Mouse (Mus musculus) heart, embryonic 11.5 days (tissue): ENCODE measurements at regions not wholly inside any gene's neighbourhood (a gene's known extent, or its start where the extent isn't known, plus 50 kb on each side); places are given as distances from the start of the nearest gene placed in this dataset.

Source experiments
- ATAC-seq: fragments of 200-750 bp; cut with Nextera tagmentation; replicated peaks from 2 replicates; pipeline ENCODE4 v1.8.0; 2017; ENCODE audit warnings: moderate library complexity; ENCODE audit not compliant: insufficient number of reproducible peaks, low FRiP score, low TSS enrichment
- H3K27ac ChIP-seq: fragments of 300-500 bp; sonication (generic); 2 replicates; pipeline ENCODE4 v1.5.1; 2014; ENCODE audit warnings: mild to moderate bottlenecking, low read depth, low read length
- H3K27me3 ChIP-seq: fragments of 300-500 bp; sonication (generic); 2 replicates; pipeline ENCODE4 v1.6.1; 2014; ENCODE audit warnings: mild to moderate bottlenecking, low read length, mixed read lengths; ENCODE audit not compliant: control insufficient read depth, insufficient read depth
- H3K36me3 ChIP-seq: fragments of 300-500 bp; sonication (generic); 2 replicates; pipeline ENCODE4 v1.6.1; 2014; ENCODE audit warnings: mild to moderate bottlenecking, low read length, moderate library complexity, mixed read lengths; ENCODE audit not compliant: control insufficient read depth, insufficient read depth
- H3K4me1 ChIP-seq: fragments of 300-500 bp; sonication (generic); 2 replicates; pipeline ENCODE4 v1.6.1; 2014; ENCODE audit warnings: low read length; ENCODE audit not compliant: control insufficient read depth, insufficient read depth
- H3K4me2 ChIP-seq: fragments of 300-500 bp; sonication (generic); 2 replicates; pipeline ENCODE4 v1.6.1; 2014; ENCODE audit warnings: mild to moderate bottlenecking, moderate library complexity
- H3K4me3 ChIP-seq: fragments of 300-500 bp; sonication (generic); 2 replicates; pipeline ENCODE4 v1.5.1; 2014; ENCODE audit warnings: low read depth, low read length
- H3K9ac ChIP-seq: fragments of 300-500 bp; sonication (generic); 2 replicates; pipeline ENCODE4 v1.6.1; 2014; ENCODE audit warnings: mild to moderate bottlenecking, low read depth, low read length, moderate library complexity
- H3K9me3 ChIP-seq: fragments of 300-500 bp; sonication (generic); replicated peaks from 2 replicates; pipeline ENCODE4 v1.6.1; 2016; ENCODE audit warnings: low read length; ENCODE audit not compliant: control insufficient read depth
- WGBS: fragments of 180-500 bp; shearing (Covaris S2); extraction: QIAGEN DNeasy Blood & Tissue Kit; methylation state at CpG from one replicate; pipeline ENCODE4 v1.1.7; 2014; ENCODE audit not compliant: insufficient replicate concordance; 5-methylcytosine and 5-hydroxymethylcytosine counted together

- Histone ChIP-seq H3K4me3 (no peak overlapping the region), H3K4me1 (no peaks in the 10 kb centered on the region), H3K4me2 (no peak overlapping the region), H3K27ac (no peak overlapping the region), H3K27me3 (no peaks in the 10 kb centered on the region), H3K36me3 (no peaks in the 10 kb centered on the region), H3K9ac (no peak overlapping the region), H3K9me3 (no peaks in the 10 kb centered on the region)
- no peak for ATAC-seq
- WGBS, result 81% methylated on average over 5 of the region's 5 CpGs
Observed at GRCm38 (mm10) chr14:102731746-102732145, 250.7 kb downstream of the Kctd12 start.

DNA sequence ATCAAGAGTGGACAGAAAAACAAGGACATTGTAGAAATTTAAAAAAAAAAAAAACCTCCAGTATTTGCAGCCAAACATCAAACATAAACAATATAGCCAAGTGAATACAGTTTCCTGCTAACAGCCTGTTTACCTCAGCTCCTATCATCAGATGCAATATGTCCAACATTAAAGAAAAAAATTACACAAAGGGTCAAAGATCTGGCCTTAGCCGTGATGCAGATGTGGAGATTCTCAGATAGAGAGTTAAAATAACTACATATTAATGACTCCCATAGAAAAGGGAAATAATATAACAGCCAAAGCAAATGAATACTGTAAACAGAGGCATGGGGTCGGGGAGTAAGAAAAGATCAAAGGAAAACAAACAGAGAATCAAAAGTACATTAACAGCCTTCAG, 259.8 kb downstream of the Kctd12 start:
- H3K9me3 ChIP-seq, result no peaks in the 10 kb centered on the region
- no peak overlapping the region for H3K27ac ChIP-seq
- H3K36me3 ChIP-seq, result no peaks in the 10 kb centered on the region
- H3K4me3 ChIP-seq, result no peak overlapping the region
- no peaks in the 10 kb centered on the region for H3K4me1 ChIP-seq
- no peak overlapping the region for H3K9ac ChIP-seq
- H3K4me2 ChIP-seq, result no peak overlapping the region
- no peak for ATAC-seq
- no peaks in the 10 kb centered on the region for H3K27me3 ChIP-seq
- 51% methylated on average over 2 of the region's 2 CpGs for WGBS

- no peak overlapping the region for H3K4me3 ChIP-seq
- no peak for ATAC-seq
- no peak overlapping the region for H3K27ac ChIP-seq
- 58% methylated on average over 2 of the region's 2 CpGs for WGBS
- H3K36me3 ChIP-seq, result no peaks in the 10 kb centered on the region
- H3K9ac ChIP-seq, result no peak overlapping the region
- no peaks in the 10 kb centered on the region for H3K27me3 ChIP-seq
- H3K4me2 ChIP-seq, result no peak overlapping the region
- H3K4me1 ChIP-seq, result no peaks in the 10 kb centered on the region
- no peaks in the 10 kb centered on the region for H3K9me3 ChIP-seq
Observed at GRCm38 (mm10) chr14:102718558-102718957, 263.9 kb downstream of the Kctd12 start.

GRCm38 (mm10) chr14:102712600-102712999, 269.8 kb downstream of the Kctd12 start:
- 81% methylated on average over 1 of the region's 1 CpGs for WGBS
- no peak overlapping the region for H3K9ac ChIP-seq

DNA sequence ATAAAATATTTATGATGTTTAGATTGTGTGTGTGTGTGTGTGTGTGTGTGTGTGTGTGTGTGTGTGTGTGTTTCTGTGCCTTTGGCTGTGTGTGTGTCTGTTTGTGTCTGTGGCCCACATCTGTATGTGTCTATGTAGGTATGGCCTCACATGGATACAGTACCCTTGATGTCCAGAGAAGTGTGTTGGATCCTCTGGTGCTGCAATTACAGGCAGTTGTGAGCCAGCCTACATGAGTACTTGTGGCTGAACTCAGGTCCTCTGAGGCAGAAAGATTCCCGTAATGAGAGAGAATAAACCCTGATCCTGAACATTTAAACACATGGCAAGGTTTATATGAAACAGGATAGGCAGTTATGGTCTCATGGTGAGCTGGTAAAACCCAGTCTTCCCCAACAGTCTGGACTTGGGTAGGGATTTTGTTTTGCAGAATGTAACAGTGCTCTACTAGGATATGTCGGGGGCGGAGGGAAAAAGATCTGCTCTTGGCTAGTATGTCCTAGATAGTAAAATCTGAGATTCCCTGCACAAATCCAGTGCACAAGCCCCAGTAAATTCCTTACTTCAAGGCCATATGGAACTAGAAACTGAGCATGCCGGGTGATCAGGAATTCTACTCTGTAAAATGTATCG, 275.6 kb downstream of the Kctd12 start:
- Histone ChIP-seq H3K4me1 (no peaks in the 10 kb centered on the region), H3K4me2 (no peak overlapping the region), H3K9ac (no peak overlapping the region), H3K4me3 (no peak overlapping the region), H3K27me3 (no peaks in the 10 kb centered on the region), H3K9me3 (no peaks in the 10 kb centered on the region), H3K27ac (no peak overlapping the region), H3K36me3 (no peaks in the 10 kb centered on the region)
- 81% methylated on average over 5 of the region's 5 CpGs for WGBS
- ATAC-seq, result no peak

More at GRCm38 (mm10) chr14:102712600-102712999, 269.8 kb downstream of the Kctd12 start:
- no peaks in the 10 kb centered on the region for H3K4me1 ChIP-seq
- no peak overlapping the region for H3K4me3 ChIP-seq
- H3K27me3 ChIP-seq, result no peaks in the 10 kb centered on the region
- no peak overlapping the region for H3K4me2 ChIP-seq
- no peak for ATAC-seq
- no peak overlapping the region for H3K27ac ChIP-seq
- no peaks in the 10 kb centered on the region for H3K36me3 ChIP-seq
- H3K9me3 ChIP-seq, result no peaks in the 10 kb centered on the region

- WGBS, result 78% methylated on average over 2 of the region's 2 CpGs
- Histone ChIP-seq H3K9ac (no peak overlapping the region), H3K4me3 (no peak overlapping the region), H3K36me3 (no peaks in the 10 kb centered on the region), H3K27me3 (no peaks in the 10 kb centered on the region), H3K4me1 (no peaks in the 10 kb centered on the region), H3K9me3 (no peaks in the 10 kb centered on the region), H3K27ac (no peak overlapping the region), H3K4me2 (no peak overlapping the region)
- ATAC-seq, result no peak
Observed at GRCm38 (mm10) chr14:102701108-102701507, 281.3 kb downstream of the Kctd12 start.

- Histone ChIP-seq H3K9ac (no peak overlapping the region), H3K9me3 (no peaks in the 10 kb centered on the region), H3K36me3 (no peaks in the 10 kb centered on the region), H3K4me2 (no peak overlapping the region), H3K27ac (no peak overlapping the region), H3K27me3 (no peaks in the 10 kb centered on the region), H3K4me3 (no peak overlapping the region), H3K4me1 (no peaks in the 10 kb centered on the region)
- 74% methylated on average over 6 of the region's 6 CpGs for WGBS
- no peak for ATAC-seq
Observed at GRCm38 (mm10) chr14:102700457-102700856, 282.0 kb downstream of the Kctd12 start.

- ATAC-seq, result no peak
- Histone ChIP-seq H3K4me3 (no peak overlapping the region), H3K9ac (no peak overlapping the region), H3K36me3 (no peaks in the 10 kb centered on the region), H3K27me3 (no peaks in the 10 kb centered on the region), H3K27ac (no peak overlapping the region), H3K4me2 (no peak overlapping the region), H3K9me3 (no peaks in the 10 kb centered on the region), H3K4me1 (no peaks in the 10 kb centered on the region)
- WGBS, result 79% methylated on average over 3 of the region's 3 CpGs
Observed at GRCm38 (mm10) chr14:102699015-102699414, 283.4 kb downstream of the Kctd12 start.

DNA sequence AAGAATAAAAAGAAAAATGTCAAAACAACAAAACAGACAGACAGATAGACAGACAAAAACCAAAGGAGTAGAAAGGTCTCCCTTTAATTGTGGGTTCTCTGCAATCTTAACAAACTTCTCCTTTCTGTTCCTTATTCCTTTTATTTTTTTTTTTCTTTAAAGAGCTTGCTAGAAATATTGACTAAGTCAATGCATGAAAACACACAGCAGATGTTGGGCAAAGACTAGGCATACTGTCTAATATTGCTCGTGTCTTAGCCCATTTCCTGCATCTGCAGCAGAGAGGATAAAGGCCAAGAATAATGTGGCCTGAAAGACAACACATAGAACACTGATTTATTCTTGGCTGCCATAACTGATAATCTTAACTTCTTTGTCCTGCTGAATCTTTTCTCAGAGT, 295.6 kb downstream of the Kctd12 start:
- Histone ChIP-seq H3K36me3 (no peaks in the 10 kb centered on the region), H3K9ac (no peak overlapping the region), H3K27ac (no peak overlapping the region), H3K4me3 (no peak overlapping the region), H3K27me3 (no peaks in the 10 kb centered on the region), H3K4me2 (no peak overlapping the region), H3K9me3 (no peaks in the 10 kb centered on the region), H3K4me1 (no peaks in the 10 kb centered on the region)
- WGBS, result 65% methylated on average over 1 of the region's 1 CpGs
- no peak for ATAC-seq
